Mouse (Mus musculus): ENCODE data around the gene Pacsin1.

Pacsin1 gene

GRCm38 (mm10) chr17:27673945-27674344 is 18.6 kb downstream of the Pacsin1 start:
- no peak for ATAC-seq (ENCODE audit: insufficient number of reproducible peaks, low FRiP score, low TSS enrichment)

- no peak for ATAC-seq (ENCODE audit: insufficient number of reproducible peaks, low FRiP score, low TSS enrichment)
Observed at GRCm38 (mm10) chr17:27675453-27675852, 20.1 kb downstream of the Pacsin1 start.

- no peak for ATAC-seq (ENCODE audit: insufficient number of reproducible peaks, low FRiP score, low TSS enrichment)
Observed at GRCm38 (mm10) chr17:27676270-27676669, 21.0 kb downstream of the Pacsin1 start.

DNA sequence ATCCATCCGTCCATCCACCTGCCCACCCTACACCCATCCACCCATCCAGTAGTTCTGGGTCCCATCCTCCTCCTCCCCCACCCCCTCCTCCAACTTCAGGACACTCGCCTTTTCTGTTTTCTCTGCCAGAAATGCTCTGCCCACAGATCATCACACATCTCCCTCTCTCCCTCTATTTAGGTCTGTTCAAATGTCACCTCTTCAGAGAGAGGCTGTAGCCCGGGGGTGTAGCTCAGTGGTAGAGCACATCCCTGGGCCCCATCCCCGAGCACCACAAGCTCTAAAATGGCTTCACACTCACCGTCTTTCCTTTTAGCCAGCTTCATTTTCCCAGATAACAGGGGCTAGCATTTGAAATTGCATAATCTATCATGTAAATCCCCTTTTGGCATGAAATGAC is 22.4 kb downstream of the Pacsin1 start:
- no peak for ATAC-seq (ENCODE audit: insufficient number of reproducible peaks, low FRiP score, low TSS enrichment)

DNA sequence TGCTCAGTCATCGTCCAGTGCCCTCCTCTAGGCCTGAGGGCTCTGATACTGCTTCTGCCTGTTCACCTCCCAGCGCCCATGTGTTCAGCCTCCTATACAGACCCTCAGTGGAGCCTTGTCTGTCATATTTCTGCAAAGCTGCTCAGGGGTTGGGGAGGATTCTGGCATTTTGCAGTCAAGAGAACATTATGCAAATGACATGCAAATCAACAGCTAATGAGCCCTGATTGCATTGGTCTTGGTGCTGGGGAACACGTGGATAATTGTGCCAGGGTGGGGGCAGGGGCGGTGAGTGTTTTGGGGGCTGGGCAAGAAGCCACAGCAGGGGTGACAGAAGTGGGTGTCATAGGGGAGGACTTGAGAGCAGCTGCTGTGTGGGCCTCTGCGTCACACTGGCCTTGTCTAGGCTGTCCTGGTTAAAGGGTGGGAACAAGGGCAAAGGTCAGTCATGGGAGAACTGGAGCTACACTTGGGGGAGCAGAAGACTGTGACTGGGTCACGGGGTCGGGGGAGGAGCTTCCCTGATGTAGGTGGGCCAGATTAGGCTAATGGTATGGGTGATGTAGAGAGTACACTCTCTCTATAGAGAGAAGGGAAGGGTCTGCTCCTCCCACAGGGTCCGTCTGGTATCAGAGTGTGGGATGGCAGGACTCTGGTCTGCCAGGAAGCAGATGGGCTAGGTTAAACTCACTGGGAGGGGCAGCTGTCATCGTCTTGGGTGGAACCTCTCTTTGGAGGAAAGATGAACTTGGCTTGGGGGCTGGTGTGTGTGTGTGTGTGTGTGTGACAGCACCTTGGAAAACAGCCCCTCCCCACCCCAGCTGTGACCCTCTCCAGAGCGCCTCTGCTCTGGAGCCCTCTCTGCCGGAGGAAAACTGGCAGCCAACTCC is 23.9 kb downstream of the Pacsin1 start:
- ATAC-seq (ENCODE audit: insufficient number of reproducible peaks, low FRiP score, low TSS enrichment), result no peak

GRCm38 (mm10) chr17:27684886-27685549 is 29.7 kb downstream of the Pacsin1 start:
- no peak for ATAC-seq (ENCODE audit: insufficient number of reproducible peaks, low FRiP score, low TSS enrichment)

DNA sequence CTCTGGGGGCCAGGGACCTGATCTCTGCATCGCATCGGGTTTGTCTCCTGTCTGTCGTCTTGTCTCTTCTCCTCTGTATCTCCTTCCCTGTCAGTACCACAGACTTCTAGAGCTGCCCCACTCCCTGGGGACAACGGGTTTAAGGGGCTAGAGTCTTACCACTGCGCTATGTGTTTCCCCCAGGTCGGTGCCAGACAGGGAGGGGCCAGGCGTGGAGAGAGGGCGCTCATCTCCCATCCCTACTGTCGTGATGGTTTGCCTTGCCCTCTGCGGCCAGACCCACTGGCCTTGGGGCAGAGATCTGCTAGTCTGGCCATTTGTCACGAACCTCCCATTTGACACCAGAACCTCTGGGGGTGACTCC is 30.2 kb downstream of the Pacsin1 start:
- ATAC-seq (ENCODE audit: insufficient number of reproducible peaks, low FRiP score, low TSS enrichment), result no peak

DNA sequence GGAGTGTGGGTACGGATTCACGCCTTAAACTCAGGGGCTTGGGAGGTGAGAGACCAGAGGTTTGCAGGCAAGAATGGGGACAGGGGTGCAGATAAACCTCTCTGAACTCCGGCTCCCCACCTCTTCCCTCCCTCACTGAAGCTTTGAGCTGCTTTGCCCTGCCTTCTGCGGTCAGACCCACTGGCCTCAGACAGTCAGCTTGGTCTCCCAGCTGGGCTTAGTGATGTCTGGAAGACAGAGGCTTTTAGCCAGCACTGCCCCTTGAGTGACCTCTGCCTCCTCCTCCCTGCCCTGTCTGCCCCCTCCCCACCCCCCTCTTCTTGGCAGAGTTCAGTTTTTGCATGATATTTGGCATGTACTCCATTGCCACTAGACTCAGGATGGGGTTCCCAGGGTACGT is 31.1 kb downstream of the Pacsin1 start:
- no peak for ATAC-seq (ENCODE audit: insufficient number of reproducible peaks, low FRiP score, low TSS enrichment)

DNA sequence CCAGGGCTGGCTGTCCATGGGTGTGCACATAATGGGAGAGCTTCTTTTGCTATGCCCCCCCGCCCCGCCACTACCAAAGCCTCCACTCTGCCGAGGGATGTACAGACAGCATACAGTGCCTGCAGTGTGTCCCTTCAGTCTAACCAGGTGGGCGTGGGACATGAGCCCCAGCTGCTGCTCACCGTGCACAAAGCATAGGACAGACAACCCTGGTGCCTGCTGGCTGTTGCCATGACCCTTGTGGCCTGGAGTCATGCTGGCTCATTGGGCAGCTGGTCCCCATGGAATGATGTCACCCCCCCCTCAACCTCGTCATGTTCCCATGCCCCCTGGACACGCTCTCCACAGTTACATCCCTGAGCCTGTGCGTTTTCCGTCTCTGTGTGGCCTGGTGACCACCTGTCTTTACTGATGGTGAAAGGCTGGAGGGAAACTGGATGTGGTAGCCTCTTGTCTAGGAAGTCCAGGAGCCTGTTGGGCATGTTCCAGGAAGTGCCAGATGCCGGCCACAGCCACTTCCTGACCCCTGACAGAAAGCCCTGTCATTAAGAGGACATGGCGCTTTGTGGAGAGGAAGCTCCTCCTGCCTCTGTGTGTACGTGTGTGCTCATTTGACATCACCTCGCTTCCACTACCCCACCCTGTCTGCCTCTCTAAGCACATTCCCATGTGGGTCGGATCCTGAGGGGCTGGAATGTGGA is 35.8 kb downstream of the Pacsin1 start:
- 0 out of 2 replicates have a peak, but pooled peaks have one; percentile 20 for ATAC-seq (ENCODE audit: insufficient number of reproducible peaks, low FRiP score, low TSS enrichment)

DNA sequence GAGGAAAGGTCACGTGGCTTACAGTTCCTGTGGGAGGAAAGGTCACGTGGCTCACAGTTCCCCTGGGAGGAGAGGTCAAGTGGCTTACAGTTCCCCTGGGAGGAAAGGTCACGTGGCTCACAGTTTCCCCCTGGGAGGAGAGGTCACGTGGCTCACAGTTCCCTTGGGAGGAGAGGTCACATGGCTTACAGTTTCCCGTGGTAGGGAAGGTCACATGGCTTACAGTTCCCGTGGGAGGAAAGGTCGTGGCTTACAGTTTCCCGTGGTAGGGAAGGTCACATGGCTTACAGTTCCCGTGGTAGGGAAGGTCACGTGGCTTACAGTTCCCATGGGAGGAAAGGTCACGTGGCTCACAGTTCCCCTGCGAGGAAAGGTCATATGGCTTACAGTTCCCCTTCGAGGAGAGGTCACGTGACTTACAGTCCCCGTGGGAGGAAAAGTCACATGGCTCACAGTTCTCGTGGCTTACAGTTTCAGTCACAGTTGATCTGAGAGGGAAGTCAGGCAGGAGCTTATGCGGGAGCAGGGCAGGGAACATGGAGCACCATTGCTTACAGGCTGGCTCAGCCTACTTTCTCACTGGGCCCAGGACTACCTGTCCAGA is 44.4 kb downstream of the Pacsin1 start:
- ATAC-seq (ENCODE audit: insufficient number of reproducible peaks, low FRiP score, low TSS enrichment), result no peak

GRCm38 (mm10) chr17:27700812-27701211 is 45.5 kb downstream of the Pacsin1 start:
- 0 out of 2 replicates have a peak, but pooled peaks have one; percentile 49 for ATAC-seq (ENCODE audit: insufficient number of reproducible peaks, low FRiP score, low TSS enrichment)

DNA sequence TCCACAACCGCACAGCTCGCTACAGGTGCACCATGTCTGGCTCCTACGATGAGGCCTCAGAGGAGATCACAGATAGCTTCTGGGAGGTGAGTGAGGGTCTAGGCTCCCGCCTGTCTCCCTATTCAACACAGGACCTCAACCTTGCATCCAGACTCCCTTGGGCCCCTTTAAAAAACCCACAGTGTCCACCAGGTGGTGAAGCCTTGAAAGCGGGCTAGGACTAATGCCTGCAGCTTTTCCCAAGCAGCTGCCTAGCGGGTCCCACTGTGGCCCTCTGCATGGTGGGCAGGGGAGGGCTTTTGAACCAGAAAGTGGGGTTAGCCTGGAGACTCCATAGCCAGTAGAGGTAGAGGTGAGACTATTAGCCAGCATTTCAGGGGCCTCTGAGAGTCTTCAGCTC is 46.5 kb downstream of the Pacsin1 start:
- ATAC-seq (ENCODE audit: insufficient number of reproducible peaks, low FRiP score, low TSS enrichment), result no peak

- ATAC-seq (ENCODE audit: insufficient number of reproducible peaks, low FRiP score, low TSS enrichment), result no peak
Observed at GRCm38 (mm10) chr17:27702518-27702917, 47.2 kb downstream of the Pacsin1 start.

DNA sequence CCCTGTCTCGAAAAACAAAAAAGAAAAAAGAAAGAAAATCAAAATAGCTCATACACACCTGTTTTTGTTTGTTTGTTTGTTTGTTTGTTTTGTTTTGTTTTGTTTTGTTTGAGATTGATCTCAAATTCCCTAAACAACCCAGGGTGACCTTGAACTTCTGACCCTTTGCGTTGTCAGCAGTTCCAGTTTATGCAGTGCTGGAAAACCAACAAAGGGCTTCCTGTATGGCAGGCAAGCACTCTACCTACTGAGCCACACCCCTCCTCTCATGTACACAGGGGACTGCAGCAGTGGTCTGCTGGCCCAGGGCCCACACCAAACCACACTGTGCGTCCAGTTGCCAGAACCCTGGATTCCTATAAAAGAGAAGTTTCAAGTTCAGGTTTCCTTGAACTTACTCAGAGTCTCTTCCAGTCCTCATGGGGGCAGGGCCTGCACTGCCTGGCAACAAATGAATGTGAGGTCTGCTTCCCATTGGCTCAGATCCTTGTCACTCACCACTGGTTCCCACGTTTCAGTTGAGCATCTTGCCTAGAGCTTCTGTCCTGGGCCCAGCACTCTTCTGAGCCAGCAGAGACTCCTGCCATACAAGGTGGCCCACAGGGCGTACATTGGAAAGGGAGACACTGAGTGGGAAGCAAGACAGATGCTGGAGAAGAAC is 48.8 kb downstream of the Pacsin1 start:
- ATAC-seq (ENCODE audit: insufficient number of reproducible peaks, low FRiP score, low TSS enrichment), result no peak

DNA sequence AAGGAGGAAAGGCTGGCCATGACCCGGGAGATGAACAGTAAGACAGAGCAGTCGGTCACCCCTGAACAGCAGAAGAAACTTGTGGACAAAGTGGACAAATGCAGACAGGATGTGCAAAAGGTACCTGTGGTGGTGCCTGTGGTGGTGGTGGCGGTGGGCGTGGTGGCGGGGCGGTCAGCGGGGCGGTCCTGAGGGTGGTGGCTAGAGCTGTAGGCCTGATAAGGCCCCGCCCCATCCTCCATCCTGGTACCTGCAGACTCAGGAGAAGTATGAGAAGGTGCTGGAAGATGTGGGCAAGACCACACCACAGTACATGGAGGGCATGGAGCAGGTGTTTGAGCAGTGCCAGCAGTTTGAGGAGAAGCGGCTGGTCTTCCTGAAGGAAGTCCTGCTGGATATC is 50.4 kb downstream of the Pacsin1 start:
- ATAC-seq (ENCODE audit: insufficient number of reproducible peaks, low FRiP score, low TSS enrichment), result no peak

- no peak for ATAC-seq (ENCODE audit: insufficient number of reproducible peaks, low FRiP score, low TSS enrichment)
Observed at GRCm38 (mm10) chr17:27707954-27708661, 52.8 kb downstream of the Pacsin1 start.

DNA sequence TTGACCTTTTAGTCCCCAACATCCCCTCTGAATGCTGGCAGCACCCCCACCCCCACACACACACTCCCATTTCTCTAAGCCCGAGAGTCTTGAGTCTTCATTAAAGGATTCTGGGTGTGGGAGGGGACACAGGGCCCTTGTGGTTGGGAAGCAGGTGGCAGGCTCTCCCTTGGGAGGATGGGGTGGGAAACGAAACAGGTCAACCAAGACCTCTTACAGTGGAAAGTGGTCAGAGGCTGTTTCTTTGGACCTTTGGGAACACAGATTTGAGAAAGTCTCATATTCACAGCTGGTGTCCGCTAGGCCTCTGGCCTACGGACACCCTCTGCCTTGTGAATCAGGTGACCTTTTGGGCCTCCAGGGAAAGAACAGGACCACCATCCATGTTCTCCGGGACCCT is 54.3 kb downstream of the Pacsin1 start:
- ATAC-seq (ENCODE audit: insufficient number of reproducible peaks, low FRiP score, low TSS enrichment), result no peak

DNA sequence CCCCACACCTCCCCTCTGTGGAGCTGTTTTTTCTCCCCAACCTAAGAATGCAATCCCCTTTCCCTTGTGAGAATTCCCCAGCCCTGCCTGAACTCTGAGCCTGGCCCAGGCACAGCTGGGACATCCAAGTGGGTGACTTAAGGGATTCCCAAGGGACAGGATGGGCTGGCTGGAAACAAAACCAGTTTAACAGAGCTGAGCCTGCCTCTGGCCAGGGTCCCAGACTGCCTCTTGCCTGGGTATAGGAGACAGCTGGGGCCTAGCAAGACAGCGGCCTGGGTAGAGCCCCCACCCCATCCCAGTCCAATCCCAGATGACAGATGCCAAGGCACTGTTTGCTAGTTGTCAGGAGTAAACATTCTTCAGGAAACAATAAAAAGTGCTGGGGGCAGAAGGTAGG is 57.5 kb downstream of the Pacsin1 start:
- no peak for ATAC-seq (ENCODE audit: insufficient number of reproducible peaks, low FRiP score, low TSS enrichment)

- no peak for ATAC-seq (ENCODE audit: insufficient number of reproducible peaks, low FRiP score, low TSS enrichment)
Observed at GRCm38 (mm10) chr17:27716804-27717203, 61.5 kb downstream of the Pacsin1 start.

- ATAC-seq (ENCODE audit: insufficient number of reproducible peaks, low FRiP score, low TSS enrichment), result no peak
Observed at GRCm38 (mm10) chr17:27718250-27718649, 62.9 kb downstream of the Pacsin1 start.
